Mouse (Mus musculus) heart, postnatal 25 days (tissue): ENCODE results near the gene Utp18. TPM values are rescaled to one million over a fixed set of nuclear protein-coding genes. Genes with fewer than 3 reads are reported as not detected.
A peak's percentile ranks its signal among the peaks of the same experiment; 100 is the strongest.
"Not testable (repeated sequence)": the region's sequence is repeated elsewhere in the genome, so short reads cannot be mapped to it uniquely, and the experiment has no call there.

ENCODE experiments used
- DNase-seq: peaks from one replicate; pipeline ENCODE4 v3.0.0; 2022; ENCODE audit warnings: low spot score
- intact Hi-C: fragments of 180-260 bp; cut with DNase I; formaldehyde crosslinking; loops from one replicate; pipeline ENCODE4 v1.15.1; 2025
- total RNA-seq, 2 experiments: library from RNA; stranded (reverse); gene quantifications; 2 replicates each; pipeline ENCODE4 v1.2.3; 2021

Utp18 gene
- 1 to 10 TPM; 8.1 to 8.7 TPM for total RNA-seq

DNA sequence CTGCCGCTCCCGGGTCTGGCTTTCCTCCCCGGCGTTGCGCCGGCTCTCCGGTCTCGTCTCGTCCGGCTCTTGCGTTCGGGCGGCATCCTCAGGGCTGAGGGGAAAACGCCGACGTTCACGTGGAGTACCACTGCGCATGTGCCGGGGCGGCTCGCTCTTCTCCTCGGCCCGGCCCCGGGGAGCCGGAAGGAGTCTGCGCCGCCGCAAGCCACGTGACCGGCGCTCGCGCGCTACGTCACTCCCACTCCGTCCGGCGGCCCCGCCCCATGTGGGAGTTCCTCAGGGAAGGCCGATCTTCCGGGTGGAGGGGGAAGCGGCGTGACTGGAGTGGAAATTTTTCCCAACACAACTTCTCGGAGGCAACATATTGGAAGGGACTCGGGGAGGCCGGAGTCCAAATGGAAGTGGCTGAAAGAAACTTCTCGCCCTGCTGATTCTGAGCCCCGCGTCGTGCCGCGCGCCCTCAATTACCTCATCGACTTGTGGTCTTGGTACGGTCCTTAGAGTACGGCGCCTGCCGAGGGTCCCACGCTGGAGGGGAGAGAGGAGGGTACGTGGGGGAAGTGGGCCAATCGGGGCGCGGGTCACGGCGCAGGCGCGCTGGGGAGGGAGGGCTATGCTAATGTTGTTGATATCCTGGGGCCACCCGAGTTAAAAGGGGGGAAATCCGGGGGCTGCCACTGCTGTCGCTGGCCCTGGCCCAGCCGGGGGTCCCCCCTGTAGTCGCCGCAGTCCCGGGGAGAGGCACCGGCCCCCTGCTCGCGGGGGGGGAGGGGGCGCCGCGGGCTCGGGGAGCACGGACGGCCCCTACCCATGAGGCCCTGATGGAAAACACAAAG, at the start of gene Utp18, which contains the start of gene Mbtd1:
Utp18 (minus strand) TSS at position 195 of the 839 bp plus-strand sequence.
Mbtd1 (plus strand) TSS at position 281 of the 839 bp plus-strand sequence.
- intact Hi-C loops, result loop anchor here (5.0 kb wide), 1 partner anchor 67 kb away; no protein-coding TSS in a partner anchor
- DNase-seq, result peak; percentile 98

DNA sequence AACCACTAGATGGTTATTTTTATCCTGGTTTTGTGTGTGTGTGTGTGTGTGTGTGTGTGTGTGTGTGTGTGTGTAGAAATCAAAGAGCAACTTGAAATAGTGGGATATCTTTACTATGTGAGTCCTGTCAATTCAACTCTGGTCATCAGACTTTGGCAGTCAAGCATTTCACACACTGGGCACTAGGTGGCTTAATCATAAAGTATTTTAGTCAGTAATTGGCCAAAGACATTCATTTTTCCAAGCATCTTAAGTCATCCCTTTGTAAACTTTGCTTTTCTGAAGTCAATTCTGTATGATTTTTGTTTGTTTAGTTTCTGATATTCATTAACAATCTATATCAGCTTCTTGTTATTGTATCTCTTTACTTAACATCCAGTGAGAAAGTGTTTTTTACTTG, 43.5 kb upstream of the Utp18 start:
- intact Hi-C loops, result no loop called here
- DNase-seq, result no peak

DNA sequence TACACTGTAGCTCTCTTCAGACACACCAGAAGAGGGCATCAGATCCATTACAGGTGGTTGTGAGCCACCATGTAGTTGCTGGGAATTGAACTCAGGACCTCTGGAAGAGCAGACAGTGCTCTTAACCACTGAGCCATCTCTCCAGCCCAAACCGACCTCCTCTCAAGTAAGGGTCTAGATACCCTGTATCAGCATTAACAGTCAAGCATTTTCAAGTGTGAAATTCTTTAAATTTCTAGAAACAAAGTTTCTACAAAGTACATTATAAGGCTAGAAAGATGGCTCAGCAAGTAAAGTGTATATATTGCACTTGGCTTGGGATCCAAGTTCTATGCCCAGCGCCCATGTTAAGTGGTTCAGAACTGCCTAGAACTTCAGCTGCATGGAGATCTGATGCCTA, 29.5 kb upstream of the Utp18 start:
- intact Hi-C loops, DNase-seq: not testable (repeated sequence)

DNA sequence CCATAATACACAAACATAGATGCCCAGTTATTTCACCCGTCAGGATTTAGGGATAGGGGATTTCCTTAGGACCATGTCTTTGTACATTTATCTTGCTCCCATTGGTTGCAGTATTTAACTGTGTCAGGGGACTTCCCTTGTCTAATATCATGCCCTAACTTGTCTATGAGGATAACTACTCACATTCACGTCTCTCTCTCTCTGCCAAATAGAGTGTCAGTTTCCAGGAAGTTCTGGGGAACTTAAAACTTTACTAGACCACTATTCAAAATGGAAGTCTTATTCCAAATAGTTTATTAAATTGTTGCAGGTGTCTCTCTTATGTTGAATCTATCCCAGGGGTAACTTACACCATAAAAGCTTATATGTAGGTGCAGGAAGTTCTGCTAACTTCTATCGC, 26.0 kb upstream of the Utp18 start:
- intact Hi-C loops, result no loop called here
- DNase-seq, result no peak

DNA sequence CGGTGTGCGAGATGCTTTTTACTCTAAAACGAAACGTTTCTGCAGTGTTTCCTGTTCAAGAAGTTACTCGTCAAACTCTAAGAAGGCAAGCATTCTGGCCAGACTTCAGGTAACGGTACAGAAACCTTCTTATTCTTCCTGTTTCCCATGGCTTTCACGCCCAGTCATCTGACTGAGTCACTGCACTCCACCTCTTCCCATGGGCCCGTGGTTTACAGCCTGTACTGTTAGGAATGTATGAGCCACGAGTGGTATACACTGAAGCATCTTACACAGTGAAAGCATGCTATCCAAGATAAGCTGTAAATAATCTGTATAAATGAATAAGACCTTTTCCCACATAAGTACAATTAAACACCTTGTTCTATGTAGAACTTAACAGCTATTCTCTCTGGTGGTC, 23.3 kb upstream of the Utp18 start:
- intact Hi-C loops, result no loop called here
- DNase-seq, result no peak

DNA sequence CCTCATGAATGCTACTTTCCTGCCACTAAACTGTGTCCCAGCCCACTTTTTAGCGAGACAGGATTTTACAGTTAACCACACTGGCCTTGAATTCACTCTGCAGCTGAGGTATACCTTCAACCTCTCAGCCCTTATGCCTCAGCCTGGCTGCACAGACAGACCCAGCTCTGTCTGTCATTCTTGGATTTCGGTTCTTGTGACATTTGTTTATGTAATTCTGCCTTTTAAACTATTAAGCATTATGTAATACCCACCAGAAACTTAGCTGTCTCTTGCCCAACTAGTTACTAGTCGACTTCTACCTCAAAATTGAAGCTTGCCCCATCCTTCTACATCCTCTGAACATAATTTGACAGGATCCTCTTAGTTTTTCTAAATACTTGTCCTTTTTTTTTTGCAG, 22.3 kb upstream of the Utp18 start:
- no peak for DNase-seq
- intact Hi-C loops, result no loop called here

DNA sequence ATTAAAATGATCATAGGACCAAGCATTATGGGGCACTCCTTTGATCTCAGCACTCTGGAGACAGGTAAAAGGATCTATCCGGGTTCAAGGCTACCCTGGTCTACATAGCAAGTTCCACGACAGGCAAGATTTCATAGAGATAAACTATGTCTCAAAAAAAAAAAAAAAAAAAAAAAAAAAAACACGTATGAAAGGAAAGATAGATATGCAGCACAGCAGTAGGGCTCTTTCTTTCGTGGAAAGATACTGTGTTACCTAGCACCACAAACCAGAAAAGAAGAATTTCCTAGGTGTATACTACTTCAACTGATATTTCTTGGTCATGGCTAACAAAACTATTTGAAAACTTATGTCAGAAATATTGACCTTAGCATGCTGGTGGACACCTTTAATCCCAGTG, 21.3 kb upstream of the Utp18 start:
- intact Hi-C loops, result no loop called here
- no peak for DNase-seq

DNA sequence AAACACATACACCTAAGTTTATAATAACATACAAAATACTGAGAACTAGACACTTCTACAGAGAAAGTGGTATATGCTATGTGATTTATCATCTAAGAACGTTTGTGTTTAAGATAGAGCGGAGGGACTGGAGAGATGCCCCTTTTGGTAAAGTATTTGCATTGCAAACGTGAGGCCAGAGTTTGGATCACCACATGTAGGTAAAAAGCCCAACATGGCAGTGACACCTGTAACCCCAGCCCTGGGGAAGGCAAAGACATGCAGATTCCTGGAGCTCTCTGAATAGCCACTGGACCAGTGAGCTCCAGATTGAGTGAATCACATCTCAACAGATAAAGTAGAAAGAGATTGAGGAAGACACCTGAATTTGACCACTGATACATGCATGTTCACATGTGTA, 12.2 kb upstream of the Utp18 start:
- intact Hi-C loops, result no loop called here
- DNase-seq, result no peak

DNA sequence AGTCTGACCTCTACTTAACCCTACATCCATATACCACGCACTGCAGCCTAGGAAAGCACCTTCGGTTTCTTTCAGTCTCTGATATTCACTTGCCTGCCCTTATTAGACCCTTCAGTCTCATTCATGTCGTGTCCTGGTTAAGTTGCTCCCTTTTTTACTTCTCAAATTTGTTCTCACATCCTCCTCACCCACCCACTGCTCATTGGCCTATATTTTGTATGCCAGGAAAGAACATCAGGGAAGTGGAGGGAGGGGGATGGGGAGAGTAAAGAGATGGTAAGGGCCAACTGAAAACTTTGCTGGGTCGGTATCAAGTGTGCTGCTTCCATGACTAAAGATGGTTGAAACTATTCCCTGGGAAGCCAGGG, 1.5 kb upstream of the Utp18 start:
- no peak for DNase-seq
- intact Hi-C loops, result loop anchor here (5.0 kb wide), 1 partner anchor 65 kb away; no protein-coding TSS in a partner anchor

DNA sequence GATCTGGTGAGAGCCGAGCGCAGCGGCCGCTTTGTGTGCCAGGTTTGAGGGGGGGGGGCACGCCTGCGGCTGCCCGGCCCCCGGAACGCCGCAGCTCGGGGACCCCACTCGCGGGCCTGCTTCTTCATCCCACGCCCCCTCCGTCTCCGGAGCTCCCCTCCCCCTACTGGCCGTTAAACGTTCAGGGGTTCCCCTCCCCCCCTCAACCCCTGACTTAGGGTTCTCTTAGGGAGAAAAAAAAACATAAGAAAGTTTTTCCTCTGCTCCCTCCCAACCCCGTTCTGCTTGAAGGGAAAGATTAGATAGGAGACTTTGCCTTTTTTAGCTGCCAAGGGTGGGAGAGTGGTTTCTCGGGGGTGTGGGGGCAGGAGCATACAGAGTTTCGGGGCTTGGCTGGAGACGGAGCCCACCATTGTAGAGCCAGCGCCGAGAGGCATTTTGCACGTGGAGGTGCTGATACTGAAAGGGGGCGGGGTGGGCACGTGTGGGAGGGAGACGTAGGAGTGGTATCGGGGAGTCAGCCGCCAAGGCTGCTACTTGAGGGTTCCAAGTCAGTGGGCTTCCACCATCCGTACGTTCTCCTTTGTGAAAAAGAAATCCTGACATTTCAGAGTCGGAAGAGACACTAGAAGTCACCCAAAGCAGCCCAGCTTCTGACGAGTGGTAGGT, 979 bp upstream of the Utp18 start:
- intact Hi-C loops, result loop anchor here (5.0 kb wide), 1 partner anchor 66 kb away; no protein-coding TSS in a partner anchor

DNA sequence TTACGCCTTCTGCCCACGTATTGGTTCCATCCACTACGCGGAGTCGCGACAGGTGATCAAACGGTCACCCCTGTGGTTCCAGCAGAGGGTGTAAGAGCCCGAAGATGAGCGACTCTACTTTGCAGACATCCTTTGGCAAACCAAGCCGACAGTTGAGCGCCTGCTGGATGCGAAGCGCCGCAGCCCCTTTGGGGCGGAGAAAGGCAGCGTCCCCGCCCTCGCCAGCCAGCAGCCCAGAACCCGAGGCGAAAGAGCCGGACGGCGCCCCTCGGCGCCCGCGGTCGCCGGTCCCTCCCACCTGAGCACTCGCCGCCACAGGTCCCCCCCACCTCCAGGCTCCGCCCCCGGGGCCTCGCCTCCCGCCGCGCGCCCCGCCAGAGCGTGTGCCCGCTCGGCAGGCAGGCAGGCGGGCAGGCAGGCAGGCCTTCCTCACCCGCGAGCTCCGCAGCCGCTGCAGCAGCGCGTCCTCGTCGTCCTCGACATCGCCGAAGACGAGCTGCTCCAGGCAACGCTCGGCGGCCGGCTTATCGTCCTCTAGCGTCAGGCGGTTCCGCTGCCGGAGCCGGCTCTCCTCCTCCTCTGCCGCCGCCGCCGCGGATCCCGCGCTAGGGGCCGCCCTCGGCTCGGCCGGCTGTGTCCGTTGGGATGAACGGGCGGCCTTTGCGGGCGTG, 530 bp downstream of the Utp18 start:
- peak; percentile 19 for DNase-seq
- intact Hi-C loops, result loop anchor here (5.0 kb wide), 1 partner anchor 67 kb away; no protein-coding TSS in a partner anchor

More for the DNA sequence above, 979 bp upstream of the Utp18 start:
- DNase-seq, result no peak

DNA sequence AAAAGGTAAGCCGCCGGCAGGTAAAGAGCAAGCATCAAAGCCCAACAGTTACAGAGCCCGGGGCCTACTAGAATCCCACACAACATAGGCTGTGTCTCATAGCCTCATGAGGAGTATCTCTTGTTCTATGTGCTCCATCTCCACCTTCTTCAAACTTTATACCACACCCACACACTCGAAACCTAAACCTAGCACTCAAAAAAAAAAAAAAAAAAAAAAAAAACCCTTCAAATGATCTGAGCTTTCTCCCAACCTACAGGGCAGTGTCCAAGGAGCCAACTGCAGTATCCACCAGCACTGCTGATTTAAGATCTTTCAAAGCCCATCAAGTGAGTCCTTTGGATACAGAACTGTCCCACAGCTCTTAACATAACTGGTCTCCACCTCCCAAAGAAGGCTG, 1.5 kb downstream of the Utp18 start:
- no peak for DNase-seq
- intact Hi-C loops, result no loop called here

DNA sequence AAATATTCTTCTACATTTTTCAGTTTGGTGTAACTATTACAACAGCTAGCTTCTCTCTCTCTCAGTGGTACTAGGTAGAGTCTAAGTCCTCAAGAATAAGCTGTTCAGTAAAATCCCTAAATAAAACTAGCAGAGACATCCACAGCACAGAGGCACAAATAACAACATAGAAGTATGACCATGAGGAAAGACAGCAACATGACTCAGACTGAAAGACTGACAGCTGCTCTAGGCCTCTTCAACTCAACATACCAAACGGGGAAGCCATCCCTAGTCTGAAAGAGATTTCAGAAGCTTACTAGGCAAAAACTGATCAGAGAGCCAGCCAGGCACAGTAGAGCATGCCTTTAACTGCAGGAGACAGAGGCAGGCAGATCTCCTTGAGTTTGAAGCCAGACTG, 22.9 kb downstream of the Utp18 start:
- no peak for DNase-seq
- intact Hi-C loops, result no loop called here

DNA sequence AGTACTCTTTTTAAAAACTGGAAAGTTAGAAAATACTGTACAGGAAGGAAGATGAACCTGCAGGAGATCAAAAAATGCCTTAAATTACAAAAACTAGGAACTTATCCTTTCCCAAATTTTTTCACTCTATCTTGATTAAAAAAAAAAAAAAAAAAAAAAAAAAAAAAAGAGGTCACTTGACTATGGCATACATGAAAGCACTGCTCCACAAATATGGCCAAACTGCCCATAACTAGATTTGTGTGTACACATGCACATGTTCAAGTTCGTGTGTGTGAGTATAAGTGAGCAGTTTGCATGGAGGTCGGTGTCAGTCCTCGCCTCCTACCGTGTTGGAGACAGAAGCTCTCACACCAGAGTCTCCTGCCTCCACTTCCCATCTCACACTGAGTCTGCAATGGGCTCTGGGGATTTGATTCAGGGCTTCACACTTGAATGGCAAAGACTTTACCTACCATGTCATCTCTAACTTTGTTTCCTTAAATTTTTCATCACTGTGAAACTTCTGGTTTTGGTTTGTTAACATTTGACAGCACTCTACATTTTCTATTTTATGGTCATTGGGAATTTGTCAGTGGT, 23.4 kb downstream of the Utp18 start:
- intact Hi-C loops, result no loop called here
- DNase-seq, result no peak

DNA sequence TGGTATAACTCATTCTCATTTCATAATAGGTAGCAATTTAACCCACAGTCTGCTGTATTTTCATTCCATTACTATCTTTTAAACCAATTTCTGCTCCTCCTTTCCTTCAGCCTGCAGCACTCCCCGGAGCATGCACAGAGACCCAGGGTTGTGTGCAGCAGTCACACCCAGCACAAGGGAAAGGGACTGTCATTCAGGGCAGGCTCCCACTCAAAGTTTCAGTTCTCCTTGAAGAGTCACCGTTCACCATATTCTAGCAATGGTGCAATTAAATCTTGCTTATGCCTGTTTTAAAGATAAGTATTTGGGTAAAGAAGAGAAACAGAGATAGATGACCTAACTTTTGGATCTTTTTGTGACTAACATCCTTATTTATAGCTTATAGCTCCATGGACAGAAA, 24.4 kb downstream of the Utp18 start:
- intact Hi-C loops, result no loop called here

DNA sequence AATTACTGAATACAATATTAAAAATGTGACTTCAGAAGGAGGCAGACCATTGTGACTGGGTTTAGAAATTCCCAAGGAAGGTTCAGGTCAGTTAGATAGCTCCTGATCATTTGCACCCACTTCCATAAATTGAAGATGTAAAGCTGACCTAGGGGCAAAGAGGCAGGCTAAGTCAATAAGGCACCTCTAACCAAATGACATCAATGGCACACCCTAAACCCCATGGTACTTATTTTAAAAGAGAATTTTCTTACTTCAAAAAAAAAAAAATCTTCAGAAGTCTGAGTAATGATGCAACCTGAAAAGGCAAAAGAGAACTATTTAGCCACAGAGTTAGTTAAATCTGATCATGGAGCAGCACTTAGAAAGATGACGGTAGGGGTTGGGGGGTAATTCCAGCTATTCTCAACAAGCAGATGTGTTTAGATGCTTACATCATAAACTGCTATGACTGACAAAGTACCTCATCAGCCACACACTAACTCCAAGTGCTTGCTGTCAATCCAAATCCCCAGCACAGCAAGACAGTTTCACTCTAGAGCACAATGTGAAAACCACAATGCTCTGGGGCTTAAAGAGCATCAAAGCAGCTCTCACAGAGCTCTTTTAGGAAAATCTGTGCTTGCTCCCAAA, 24.9 kb downstream of the Utp18 start:
- intact Hi-C loops, result no loop called here
- no peak for DNase-seq

More for the DNA sequence above, 24.4 kb downstream of the Utp18 start:
- DNase-seq, result no peak

DNA sequence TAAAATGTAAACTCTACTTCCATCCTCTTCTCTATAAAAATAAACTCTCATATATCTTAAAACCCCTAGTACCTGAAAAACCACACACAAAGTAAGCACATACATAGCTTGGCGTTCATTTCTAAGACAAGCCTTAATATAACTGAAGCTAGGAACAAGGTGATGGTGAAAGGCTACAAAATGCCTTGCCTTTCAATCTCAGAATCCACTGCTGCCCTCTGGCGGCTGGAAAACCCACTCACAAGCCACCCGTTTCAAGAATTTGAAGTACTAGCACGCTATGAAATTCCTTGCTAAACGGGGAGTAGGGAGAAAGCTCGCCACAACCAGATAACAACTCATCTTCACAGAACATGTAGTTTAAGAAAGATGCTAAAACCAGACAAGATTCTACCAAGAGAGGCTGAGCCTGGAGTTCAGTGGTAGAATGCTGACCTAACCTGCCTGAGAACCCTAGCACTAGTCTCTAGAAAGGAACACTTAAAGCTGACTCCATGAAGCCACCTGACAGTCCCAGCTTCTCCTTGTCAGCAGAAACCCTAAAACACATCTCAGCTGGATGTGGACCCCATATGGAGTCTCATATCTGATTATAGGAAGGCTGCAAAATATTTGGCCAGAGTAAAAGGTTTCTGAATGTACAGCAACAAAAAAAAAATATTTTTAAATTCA, 29.1 kb downstream of the Utp18 start:
- no peak for DNase-seq
- intact Hi-C loops, result no loop called here

DNA sequence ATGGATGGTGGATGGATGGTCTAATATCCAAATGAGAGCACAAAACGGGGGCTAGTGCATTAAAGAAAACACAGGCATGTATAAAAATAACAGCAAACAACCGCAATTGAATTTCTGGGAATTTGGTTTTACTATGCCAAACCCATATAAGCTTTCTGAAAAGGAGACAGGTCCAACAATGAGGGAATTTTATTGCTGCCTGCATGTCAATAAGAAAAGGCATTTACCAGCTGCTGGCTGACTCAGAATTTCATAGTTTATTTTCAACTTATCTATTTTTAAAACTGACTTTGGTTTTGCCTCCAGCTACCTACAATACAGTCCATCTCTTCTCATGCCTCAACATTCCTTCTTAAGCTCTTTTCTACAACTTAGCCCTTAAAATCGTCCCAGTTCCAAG, 33.0 kb downstream of the Utp18 start:
- intact Hi-C loops, result no loop called here
- no peak for DNase-seq

DNA sequence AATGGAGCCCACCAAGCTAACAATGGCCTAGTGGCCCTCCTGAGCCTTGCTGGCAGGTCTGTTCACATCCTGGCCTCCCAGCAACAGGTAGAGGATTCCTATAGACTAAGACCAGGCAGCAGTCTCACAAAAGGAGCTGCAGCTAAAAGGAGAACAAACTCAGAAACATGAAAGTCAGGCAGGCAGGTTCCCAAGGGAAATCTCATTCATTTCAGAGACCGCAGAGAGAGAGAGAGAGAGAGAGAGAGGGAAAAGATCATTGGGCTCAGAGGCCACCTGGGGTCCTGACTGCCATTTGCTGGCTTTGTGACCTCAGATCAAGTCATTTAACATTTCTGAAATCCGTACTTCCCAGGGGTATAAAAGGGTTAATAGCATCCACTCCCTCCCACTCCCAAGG, 38.2 kb downstream of the Utp18 start:
- DNase-seq, result no peak
- intact Hi-C loops, result no loop called here
